Mouse (Mus musculus) bone marrow, adult 2 months (tissue): Measurements from ENCODE around the gene Cdc25b.

Experiments
- CTCF ChIP-seq: fragments of 200-500 bp; IDR thresholded peaks from 2 replicates; pipeline ENCODE4 v1.5.1; 2011; ENCODE audit warnings: low read length, control low read depth; ENCODE audit not compliant: control insufficient read depth, insufficient read depth
- POLR2A ChIP-seq: fragments of 200-500 bp; IDR thresholded peaks from 2 replicates; pipeline ENCODE4 v1.6.1; 2011; ENCODE audit warnings: low read depth, mild to moderate bottlenecking, control low read depth, low read length, borderline replicate concordance; ENCODE audit not compliant: control insufficient read depth

- TF ChIP-seq POLR2A = no peak
- TF ChIP-seq CTCF = no peak
Measured at GRCm38 (mm10) chr2:131208356-131208755, 21.6 kb downstream of the Cdc25b start.
